Mouse (Mus musculus): ENCODE results near the gene Rpusd1. TPM values are rescaled to one million over a fixed set of nuclear protein-coding genes. Genes with fewer than 3 reads are reported as not detected.

The Rpusd1 gene
- 28.2 and 33.0 TPM in 2 replicates for polyA plus RNA-seq (2015; fragmentation: Nextera tagmentation; extraction: Ambion mirVana)

DNA sequence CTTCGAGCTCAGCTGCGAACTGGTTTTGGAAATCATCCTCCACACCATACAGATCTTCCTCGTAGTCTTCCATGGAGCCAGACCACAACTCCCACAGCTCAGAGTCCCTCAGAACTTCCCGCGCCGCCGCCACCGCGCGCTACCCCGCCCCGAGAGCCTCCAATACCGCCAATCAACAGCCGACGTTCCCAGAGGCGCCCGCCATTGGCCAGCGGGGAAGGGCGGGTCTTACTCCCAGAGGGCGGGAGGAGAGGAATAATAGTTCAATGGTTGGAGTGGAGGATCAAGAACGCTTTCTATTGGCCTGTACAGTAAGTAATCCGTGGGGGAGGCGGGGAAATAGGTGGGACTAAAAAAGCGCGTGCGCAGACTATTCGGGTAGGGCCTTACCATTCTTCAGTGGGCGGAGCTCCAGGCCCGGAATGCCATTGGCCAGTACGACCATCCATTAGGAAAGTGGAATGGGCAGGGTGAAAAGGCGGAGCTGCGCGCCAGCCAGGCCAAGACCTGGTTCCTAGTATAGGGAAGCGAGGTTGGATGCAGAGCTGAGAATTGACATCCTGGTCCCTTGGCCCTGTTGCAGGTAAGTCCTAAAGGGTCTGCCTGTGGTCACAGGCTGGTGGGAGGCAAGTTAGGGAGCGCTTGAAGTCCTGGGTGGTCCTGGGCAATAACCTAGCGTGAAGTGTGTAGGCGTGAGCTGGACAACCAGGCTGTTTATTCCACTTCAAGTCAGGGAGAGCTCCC lies at the start of gene Rpusd1, which contains the start of gene Chtf18:
Gene Rpusd1 (plus strand): TSS at position 406 of the 744 bp plus-strand sequence.
Gene Chtf18 (minus strand): TSS at position 155 of the 744 bp plus-strand sequence.

DNA sequence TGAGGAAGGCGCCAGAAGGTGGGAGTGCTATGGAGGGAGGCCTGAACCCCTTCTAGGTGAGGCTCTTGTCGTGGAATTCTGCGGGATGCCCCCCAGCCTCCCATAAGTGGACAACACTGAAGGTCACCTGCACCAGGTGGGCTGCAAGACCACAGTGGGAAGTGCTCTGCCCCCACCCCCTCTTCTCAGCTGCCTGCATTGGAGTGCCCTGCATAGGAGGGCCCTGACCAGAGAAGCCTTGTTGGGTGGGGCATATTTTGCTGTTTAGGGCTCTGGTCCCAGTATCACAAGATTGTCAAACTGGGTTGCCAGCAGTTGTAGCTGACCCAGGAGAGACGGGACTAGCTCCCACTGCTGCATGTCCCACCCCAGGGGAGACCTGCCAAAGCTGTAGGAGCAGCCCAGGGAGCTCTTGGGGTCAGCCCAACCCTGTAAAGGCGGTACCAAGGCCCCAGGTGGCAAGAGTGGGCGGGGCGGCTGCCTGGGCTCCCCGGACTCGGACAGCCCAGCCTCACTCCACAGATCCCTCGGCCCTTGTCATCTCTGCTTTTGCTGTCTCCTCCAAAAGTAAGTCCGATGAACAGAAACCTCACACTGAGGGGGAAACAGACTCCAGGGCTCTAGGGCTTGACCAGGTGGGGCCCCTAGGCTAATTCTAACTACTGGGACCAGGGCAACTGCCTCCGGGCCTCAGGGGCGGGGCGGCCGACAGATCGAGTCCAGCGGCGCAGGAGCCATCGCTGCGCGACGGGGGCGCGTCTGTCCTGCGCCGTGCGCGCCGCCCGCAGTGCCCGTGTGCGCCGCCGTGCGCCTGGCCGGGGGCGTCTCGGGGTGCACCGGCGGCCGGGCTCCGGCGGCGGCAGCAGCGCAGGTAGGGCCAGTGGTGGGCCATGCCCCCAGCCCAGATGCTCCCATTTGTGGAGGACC lies 10.5 kb upstream of the Rpusd1 start, which contains the start of gene Gng13:
Gene Gng13 (plus strand): TSS at position 461 of the 927 bp plus-strand sequence.

GRCm38 (mm10) chr17:25735745-25736144 lies 8.3 kb downstream of the Rpusd1 start, which contains the start of gene Mslnl:
Mslnl (plus strand) TSS chr17:25736042.

DNA sequence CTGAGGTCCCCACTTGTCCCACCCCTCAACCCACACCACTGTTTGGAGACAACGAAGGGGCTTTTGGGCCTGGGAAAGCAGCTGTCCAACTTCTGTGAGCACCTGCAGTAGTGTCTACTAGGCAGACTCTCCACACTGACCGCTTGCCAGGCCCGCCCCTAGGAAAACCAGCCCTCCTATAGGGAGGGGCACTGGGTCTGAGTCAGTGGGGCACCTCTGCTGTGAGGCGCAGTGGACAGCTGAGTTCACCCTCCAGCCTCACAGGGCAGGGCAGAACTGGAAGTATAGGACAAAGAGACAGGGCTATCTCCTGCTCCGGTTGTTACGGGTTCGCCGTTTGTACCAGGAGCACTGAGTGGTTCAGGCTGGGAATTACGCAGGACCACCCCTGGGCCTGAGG lies 26.8 kb downstream of the Rpusd1 start, which contains the start of gene Msln:
Gene Msln (minus strand): TSS at position 138 of the 400 bp plus-strand sequence.

GRCm38 (mm10) chr17:25773549-25774120 lies 46.2 kb downstream of the Rpusd1 start, which contains the start of gene Narfl:
Narfl (plus strand) TSS chr17:25773776.

Small RNA genes within 50 kb of the gene (microRNA-seq; reads per million reads assigned to microRNA genes)
- gene Gm25083, result not detected
- gene Mir6966, result not detected

Other genes with a start within 250 kb of the Rpusd1 start
- gene Sstr5, start 230.4 kb upstream of the Rpusd1 start, polyA plus RNA-seq (2015; fragmentation: Nextera tagmentation; extraction: Ambion mirVana), result 1.1 TPM in 2 replicates
- 41.4 and 42.9 TPM in 2 replicates for gene Sox8, start 157.0 kb upstream of the Rpusd1 start, polyA plus RNA-seq (2015; fragmentation: Nextera tagmentation; extraction: Ambion mirVana)
- gene Lmf1, start 148.6 kb upstream of the Rpusd1 start, polyA plus RNA-seq (2015; fragmentation: Nextera tagmentation; extraction: Ambion mirVana), result 26.5 and 30.9 TPM in 2 replicates
- gene Gng13, start 10.5 kb upstream of the Rpusd1 start, polyA plus RNA-seq (2015; fragmentation: Nextera tagmentation; extraction: Ambion mirVana), result 25.0 and 25.7 TPM in 2 replicates
- gene Chtf18, start 251 bp upstream of the Rpusd1 start, polyA plus RNA-seq (2015; fragmentation: Nextera tagmentation; extraction: Ambion mirVana), result 3.3 and 3.6 TPM in 2 replicates
- not detected in 2 replicates for gene Mslnl, start 8.4 kb downstream of the Rpusd1 start, polyA plus RNA-seq (2015; fragmentation: Nextera tagmentation; extraction: Ambion mirVana)
- gene Msln, start 26.7 kb downstream of the Rpusd1 start, polyA plus RNA-seq (2015; fragmentation: Nextera tagmentation; extraction: Ambion mirVana), result 4.9 and 9.2 TPM in 2 replicates
- 22.1 and 26.8 TPM in 2 replicates for gene Narfl, start 46.1 kb downstream of the Rpusd1 start, polyA plus RNA-seq (2015; fragmentation: Nextera tagmentation; extraction: Ambion mirVana)
- gene Haghl, start 58.0 kb downstream of the Rpusd1 start, polyA plus RNA-seq (2015; fragmentation: Nextera tagmentation; extraction: Ambion mirVana), result 239 and 280 TPM in 2 replicates
- 0.57 and 0.65 TPM in 2 replicates for gene Ccdc78, start 58.9 kb downstream of the Rpusd1 start, polyA plus RNA-seq (2015; fragmentation: Nextera tagmentation; extraction: Ambion mirVana)
- 114 and 116 TPM in 2 replicates for gene Fam173a, start 65.2 kb downstream of the Rpusd1 start, polyA plus RNA-seq (2015; fragmentation: Nextera tagmentation; extraction: Ambion mirVana)
- 3.6 and 5.2 TPM in 2 replicates for gene AC134908.4, start 68.0 kb downstream of the Rpusd1 start, polyA plus RNA-seq (2015; fragmentation: Nextera tagmentation; extraction: Ambion mirVana)
- 120 and 140 TPM in 2 replicates for gene Metrn, start 69.5 kb downstream of the Rpusd1 start, polyA plus RNA-seq (2015; fragmentation: Nextera tagmentation; extraction: Ambion mirVana)
- 55.3 and 58.9 TPM in 2 replicates for gene Fbxl16, start 81.4 kb downstream of the Rpusd1 start, polyA plus RNA-seq (2015; fragmentation: Nextera tagmentation; extraction: Ambion mirVana)
- gene Wdr24, start 96.0 kb downstream of the Rpusd1 start, polyA plus RNA-seq (2015; fragmentation: Nextera tagmentation; extraction: Ambion mirVana), result 21.0 and 21.7 TPM in 2 replicates
- 37.1 and 44.5 TPM in 2 replicates for gene Jmjd8, start 101.2 kb downstream of the Rpusd1 start, polyA plus RNA-seq (2015; fragmentation: Nextera tagmentation; extraction: Ambion mirVana)
- 354 and 408 TPM in 2 replicates for gene Stub1, start 105.7 kb downstream of the Rpusd1 start, polyA plus RNA-seq (2015; fragmentation: Nextera tagmentation; extraction: Ambion mirVana)
- gene Rhbdl1, start 109.6 kb downstream of the Rpusd1 start, polyA plus RNA-seq (2015; fragmentation: Nextera tagmentation; extraction: Ambion mirVana), result 89.7 and 104 TPM in 2 replicates
- gene Gm20683, start 114.1 kb downstream of the Rpusd1 start, polyA plus RNA-seq (2015; fragmentation: Nextera tagmentation; extraction: Ambion mirVana), result 13.1 and 18.9 TPM in 2 replicates
- gene Rhot2, start 117.2 kb downstream of the Rpusd1 start, polyA plus RNA-seq (2015; fragmentation: Nextera tagmentation; extraction: Ambion mirVana), result 13.5 and 19.5 TPM in 2 replicates
- 9.4 and 12.7 TPM in 2 replicates for gene Wdr90, start 133.8 kb downstream of the Rpusd1 start, polyA plus RNA-seq (2015; fragmentation: Nextera tagmentation; extraction: Ambion mirVana)
- gene Mcrip2, start 141.1 kb downstream of the Rpusd1 start, polyA plus RNA-seq (2015; fragmentation: Nextera tagmentation; extraction: Ambion mirVana), result 64.6 and 66.2 TPM in 2 replicates
- gene Mettl26, start 147.4 kb downstream of the Rpusd1 start, polyA plus RNA-seq (2015; fragmentation: Nextera tagmentation; extraction: Ambion mirVana), result 81.0 and 83.3 TPM in 2 replicates
- gene Wfikkn1, start 153.2 kb downstream of the Rpusd1 start, polyA plus RNA-seq (2015; fragmentation: Nextera tagmentation; extraction: Ambion mirVana), result 0.27 and 0.46 TPM in 2 replicates
- gene Rab40c, start 192.1 kb downstream of the Rpusd1 start, polyA plus RNA-seq (2015; fragmentation: Nextera tagmentation; extraction: Ambion mirVana), result 37.8 and 40.6 TPM in 2 replicates
- gene Pigq, start 217.3 kb downstream of the Rpusd1 start, polyA plus RNA-seq (2015; fragmentation: Nextera tagmentation; extraction: Ambion mirVana), result 60.7 and 77.8 TPM in 2 replicates
- not detected in 2 replicates for gene Nhlrc4, start 217.3 kb downstream of the Rpusd1 start, polyA plus RNA-seq (2015; fragmentation: Nextera tagmentation; extraction: Ambion mirVana)
- 0.19 TPM in 1 of 2 replicates, not detected in the other for gene A930017K11Rik, start 224.9 kb downstream of the Rpusd1 start, polyA plus RNA-seq (2015; fragmentation: Nextera tagmentation; extraction: Ambion mirVana)